Mouse (Mus musculus) liver, embryonic 15.5 days (tissue): ENCODE measurements around the gene Lat. TPM values are rescaled to one million over a fixed set of nuclear protein-coding genes. Genes with fewer than 3 reads are reported as not detected.
"Not testable (repeated sequence)": the region's sequence is repeated elsewhere in the genome, so short reads cannot be mapped to it uniquely, and the experiment has no call there.

Experiments
- ATAC-seq: fragments of 200-750 bp; cut with Nextera tagmentation; 2 replicates; pipeline ENCODE4 v1.8.0; 2017; ENCODE audit warnings: moderate number of reproducible peaks, mild to moderate bottlenecking, moderate library complexity; ENCODE audit not compliant: insufficient read depth
- H3K27ac ChIP-seq: fragments of 300-500 bp; sonication (generic); replicated peaks from 2 replicates; pipeline ENCODE4 v1.5.1; 2015; ENCODE audit warnings: mild to moderate bottlenecking, inconsistent platforms
- H3K27me3 ChIP-seq: fragments of 300-500 bp; sonication (generic); 2 replicates; pipeline ENCODE4 v1.6.1; 2015; ENCODE audit warnings: mild to moderate bottlenecking, inconsistent platforms
- H3K36me3 ChIP-seq: fragments of 300-500 bp; sonication (generic); replicated peaks from 2 replicates; pipeline ENCODE4 v1.6.1; 2015; ENCODE audit warnings: moderate library complexity, mild to moderate bottlenecking, inconsistent platforms
- H3K4me1 ChIP-seq: fragments of 300-500 bp; sonication (generic); replicated peaks from 2 replicates; pipeline ENCODE4 v1.6.1; 2015; ENCODE audit warnings: inconsistent platforms
- H3K4me2 ChIP-seq: fragments of 300-500 bp; sonication (generic); 2 replicates; pipeline ENCODE4 v1.6.1; 2015; ENCODE audit warnings: moderate library complexity, mild to moderate bottlenecking, inconsistent platforms
- H3K4me3 ChIP-seq: fragments of 300-500 bp; sonication (generic); replicated peaks from 2 replicates; pipeline ENCODE4 v1.5.1; 2015; ENCODE audit warnings: mild to moderate bottlenecking, inconsistent platforms
- H3K9ac ChIP-seq: fragments of 300-500 bp; sonication (generic); 2 replicates; pipeline ENCODE4 v1.6.1; 2015; ENCODE audit warnings: moderate library complexity, mild to moderate bottlenecking, inconsistent platforms
- H3K9me3 ChIP-seq: fragments of 300-500 bp; sonication (generic); replicated peaks from 2 replicates; pipeline ENCODE4 v1.6.1; 2016; ENCODE audit warnings: inconsistent platforms
- WGBS: fragments of 180-500 bp; shearing (Covaris S2); methylation state at CpG from one replicate; pipeline ENCODE4 v1.1.7; 2015; ENCODE audit warnings: mixed read lengths; ENCODE audit not compliant: insufficient replicate concordance; 5-methylcytosine and 5-hydroxymethylcytosine counted together
- polyA plus RNA-seq: library from polyadenylated mRNA; unstranded; fragments of >200 nt; fragmentation: Nextera tagmentation; extraction: Ambion mirVana; gene quantifications from 2 replicates; pipeline ENCODE4 v1.2.1, GENCODE M21; 2015

The Lat gene
- 5.7 and 7.0 TPM in 2 replicates for polyA plus RNA-seq

DNA sequence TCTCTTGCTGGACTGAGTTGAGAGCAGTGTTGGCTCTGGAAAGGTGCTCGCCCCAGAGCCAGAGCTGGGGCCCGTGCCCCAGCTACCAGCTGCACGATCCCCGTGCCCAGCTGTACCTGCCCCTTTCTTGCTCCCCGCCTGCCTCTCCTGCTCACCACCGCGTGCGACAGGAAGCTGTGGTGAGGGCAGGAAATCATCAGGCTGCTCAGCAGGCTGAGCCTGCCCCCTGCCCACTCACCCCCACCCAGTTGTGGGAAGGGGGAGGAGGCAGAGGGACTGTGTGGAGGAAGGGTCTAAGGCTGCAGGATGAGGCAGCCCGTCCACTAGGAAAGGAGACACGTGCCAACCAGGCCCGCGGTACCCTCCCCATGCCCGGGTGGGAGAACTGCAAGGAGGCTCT lies at the start of gene Lat:
TSS of gene Lat (minus strand) at position 178 of the 400 bp plus-strand sequence.
- no peak within 1 kb of the TSS for H3K9ac ChIP-seq

DNA sequence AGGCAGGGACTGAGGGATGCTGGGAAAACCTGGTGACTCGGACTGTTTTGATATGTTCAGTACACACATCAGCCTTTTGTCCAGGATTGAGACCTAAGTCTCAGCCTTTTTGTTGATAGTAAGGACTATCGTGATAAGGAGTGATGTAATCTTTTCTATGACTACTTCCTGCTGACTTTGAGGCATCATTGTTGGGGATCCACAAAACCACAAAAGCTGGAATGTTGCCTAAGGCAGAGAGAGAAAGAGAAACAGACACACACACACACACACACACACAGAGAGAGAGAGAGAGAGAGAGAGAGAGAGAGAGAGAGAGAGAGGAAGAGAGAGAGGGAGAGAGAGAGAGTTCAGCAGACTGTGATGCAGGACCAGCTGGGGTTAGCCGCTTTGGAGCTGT lies 49.1 kb upstream of the Lat start:
- H3K9me3 ChIP-seq, result no peaks in the 10 kb centered on the region
- H3K27ac ChIP-seq, result no peak overlapping the region
- H3K27me3 ChIP-seq, result 0 out of 2 replicates have a peak, but pooled peaks cover under 1% of the 10 kb centered on the region
- 44% methylated on average over 3 of the region's 3 CpGs for WGBS
- no peak overlapping the region for H3K9ac ChIP-seq
- no peaks in the 10 kb centered on the region for H3K4me1 ChIP-seq
- ATAC-seq, result no peak
- no peak overlapping the region for H3K4me3 ChIP-seq
- no peak overlapping the region for H3K4me2 ChIP-seq
- H3K36me3 ChIP-seq, result no peaks in the 10 kb centered on the region

More for the DNA sequence above, at the start of gene Lat:
- ATAC-seq, result peak; percentile 20; the same call in 1 of the 2 replicates
- H3K4me2 ChIP-seq, result peak within 1 kb of the TSS; percentile 20; the same call in 1 of the 2 replicates
- WGBS, result 24% methylated on average over 13 of the region's 13 CpGs
- peaks cover 43% of the 10 kb centered on the region for H3K36me3 ChIP-seq
- H3K27me3 ChIP-seq, result no peaks in the 10 kb centered on the region
- H3K4me1 ChIP-seq, result peaks cover 12% of the 10 kb centered on the region; the same call in 1 of the 2 replicates
- peak within 1 kb of the TSS; percentile 6; the same call in 1 of the 2 replicates for H3K4me3 ChIP-seq
- no peak within 1 kb of the TSS for H3K27ac ChIP-seq
- no peaks in the 10 kb centered on the region for H3K9me3 ChIP-seq

GRCm38 (mm10) chr7:126417606-126418005 lies 48.2 kb upstream of the Lat start:
- H3K4me2 ChIP-seq, result no peak overlapping the region
- no peaks in the 10 kb centered on the region for H3K36me3 ChIP-seq
- no peak overlapping the region for H3K9ac ChIP-seq
- no peak overlapping the region for H3K27ac ChIP-seq
- no peak for ATAC-seq
- H3K4me3 ChIP-seq, result no peak overlapping the region
- 66% methylated on average over 4 of the region's 4 CpGs for WGBS
- no peaks in the 10 kb centered on the region for H3K9me3 ChIP-seq
- no peaks in the 10 kb centered on the region for H3K4me1 ChIP-seq
- 0 out of 2 replicates have a peak, but pooled peaks cover 5% of the 10 kb centered on the region for H3K27me3 ChIP-seq

GRCm38 (mm10) chr7:126417045-126417444 lies 47.7 kb upstream of the Lat start:
- no peak overlapping the region for H3K27ac ChIP-seq
- H3K4me2 ChIP-seq, result no peak overlapping the region
- no peak overlapping the region for H3K4me3 ChIP-seq
- H3K4me1 ChIP-seq, result no peaks in the 10 kb centered on the region
- no peak for ATAC-seq
- H3K36me3 ChIP-seq, result no peaks in the 10 kb centered on the region
- no peak overlapping the region for H3K9ac ChIP-seq
- H3K27me3 ChIP-seq, result 0 out of 2 replicates have a peak, but pooled peaks cover 5% of the 10 kb centered on the region
- WGBS, result 38% methylated on average over 8 of the region's 8 CpGs
- no peaks in the 10 kb centered on the region for H3K9me3 ChIP-seq

DNA sequence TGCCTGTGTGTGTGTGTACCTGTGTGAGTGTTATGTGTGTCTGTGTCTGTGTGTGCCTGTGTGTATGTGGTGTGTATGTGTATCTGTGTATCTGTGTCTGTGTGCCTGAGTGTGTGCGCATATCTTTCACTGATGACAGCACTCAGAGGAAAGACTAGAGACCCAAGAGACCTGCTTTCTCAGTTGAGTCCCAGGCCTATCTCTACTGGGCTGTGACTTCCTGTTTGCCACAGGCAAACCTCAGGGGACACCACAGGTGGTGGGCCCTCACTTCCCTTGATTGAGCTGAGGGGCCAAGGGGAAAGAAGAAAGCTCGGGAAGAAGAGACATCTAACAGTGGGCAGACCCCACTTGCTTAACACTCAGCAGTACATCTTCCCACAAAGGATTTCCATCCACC lies 47.2 kb upstream of the Lat start:
- Histone ChIP-seq H3K4me1 (no peaks in the 10 kb centered on the region), H3K36me3 (no peaks in the 10 kb centered on the region), H3K9ac (no peak overlapping the region), H3K4me2 (no peak overlapping the region), H3K27me3 (0 out of 2 replicates have a peak, but pooled peaks cover 5% of the 10 kb centered on the region), H3K9me3 (no peaks in the 10 kb centered on the region), H3K27ac (no peak overlapping the region), H3K4me3 (no peak overlapping the region)
- ATAC-seq, result no peak
- 13% methylated on average over 2 of the region's 2 CpGs for WGBS

- no peaks in the 10 kb centered on the region for H3K9me3 ChIP-seq
- no peak within 1 kb of the TSS for H3K4me3 ChIP-seq
- no peaks in the 10 kb centered on the region for H3K36me3 ChIP-seq
- 73% methylated on average over 6 of the region's 6 CpGs for WGBS
- no peak within 1 kb of the TSS for H3K9ac ChIP-seq
- no peak for ATAC-seq
- no peaks in the 10 kb centered on the region for H3K4me1 ChIP-seq
- no peak within 1 kb of the TSS for H3K4me2 ChIP-seq
- H3K27me3 ChIP-seq, result peaks cover 15% of the 10 kb centered on the region; the same call in 1 of the 2 replicates
- H3K27ac ChIP-seq, result no peak within 1 kb of the TSS
Measured at GRCm38 (mm10) chr7:126414725-126415124, 45.4 kb upstream of the Lat start, which contains the start of gene Cd19. Gene Cd19 (minus strand): TSS chr7:126414889.

DNA sequence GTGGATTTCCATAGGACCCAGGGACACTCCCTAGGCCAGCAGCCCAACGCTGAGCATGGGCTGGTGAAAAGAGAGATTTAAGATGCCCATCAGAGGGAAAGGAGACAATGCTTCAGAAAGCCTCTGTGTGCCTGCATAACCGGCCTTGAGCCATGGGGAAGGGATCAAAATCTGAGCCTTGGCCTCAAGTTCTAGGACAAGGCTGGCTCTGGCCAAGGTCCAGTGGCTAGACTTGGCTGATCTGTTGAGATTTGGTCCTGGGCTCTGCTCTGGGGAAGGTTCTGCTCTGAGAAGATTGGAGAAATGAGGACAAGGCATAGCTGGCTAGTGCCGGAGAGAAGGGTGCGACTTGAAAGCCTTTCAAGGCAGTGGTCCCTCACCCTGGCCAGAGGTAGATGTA lies 41.7 kb upstream of the Lat start:
- H3K36me3 ChIP-seq, result no peaks in the 10 kb centered on the region
- no peak for ATAC-seq
- WGBS, result 71% methylated on average over 4 of the region's 4 CpGs
- H3K4me3 ChIP-seq, result no peak overlapping the region
- H3K27me3 ChIP-seq, result peaks cover 15% of the 10 kb centered on the region; the same call in 1 of the 2 replicates
- H3K9ac ChIP-seq, result no peak overlapping the region
- H3K4me1 ChIP-seq, result no peaks in the 10 kb centered on the region
- H3K4me2 ChIP-seq, result no peak overlapping the region
- H3K27ac ChIP-seq, result no peak overlapping the region
- H3K9me3 ChIP-seq, result no peaks in the 10 kb centered on the region

GRCm38 (mm10) chr7:126408686-126409085 lies 39.3 kb upstream of the Lat start:
- Histone ChIP-seq H3K36me3 (no peaks in the 10 kb centered on the region), H3K27me3 (peaks cover 15% of the 10 kb centered on the region; the same call in 1 of the 2 replicates), H3K9ac (no peak overlapping the region), H3K4me2 (no peak overlapping the region), H3K4me3 (no peak overlapping the region), H3K27ac (no peak overlapping the region), H3K4me1 (no peaks in the 10 kb centered on the region), H3K9me3 (no peaks in the 10 kb centered on the region)
- 76% methylated on average over 2 of the region's 2 CpGs for WGBS
- ATAC-seq, result no peak

GRCm38 (mm10) chr7:126402518-126402917 lies 33.1 kb upstream of the Lat start:
- not testable (repeated sequence) for H3K9me3 ChIP-seq, H3K4me1 ChIP-seq, H3K4me2 ChIP-seq, H3K36me3 ChIP-seq, H3K4me3 ChIP-seq, ATAC-seq, H3K27me3 ChIP-seq, H3K27ac ChIP-seq, H3K9ac ChIP-seq
- WGBS, result 62% methylated on average over 8 of the region's 8 CpGs

DNA sequence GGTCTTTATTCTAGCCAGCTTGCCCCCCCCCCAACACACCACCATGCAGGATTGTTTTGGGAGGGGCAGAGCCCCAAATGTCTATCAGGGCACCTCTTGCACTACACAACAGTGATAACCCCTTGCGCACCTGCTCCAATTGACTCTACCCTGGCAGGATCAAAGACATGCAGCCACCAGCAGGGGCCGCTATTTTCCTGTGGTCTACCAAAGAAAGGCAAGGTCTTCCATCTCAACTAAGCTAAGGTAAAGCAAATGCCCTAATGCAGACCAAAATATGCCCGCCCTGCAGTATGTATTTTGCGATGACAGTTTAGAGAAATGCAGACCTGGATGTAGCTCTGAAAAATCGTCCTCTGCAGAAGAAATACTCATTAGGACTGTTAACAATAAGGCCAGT lies 30.2 kb upstream of the Lat start:
- Histone ChIP-seq H3K4me2 (no peak overlapping the region), H3K4me1 (peaks cover 31% of the 10 kb centered on the region), H3K4me3 (no peak overlapping the region), H3K27ac (no peak overlapping the region), H3K27me3 (no peaks in the 10 kb centered on the region), H3K9me3 (no peaks in the 10 kb centered on the region), H3K36me3 (no peaks in the 10 kb centered on the region), H3K9ac (no peak overlapping the region)
- no peak for ATAC-seq
- WGBS, result 7% methylated on average over 5 of the region's 5 CpGs

GRCm38 (mm10) chr7:126397822-126398221 lies 28.5 kb upstream of the Lat start:
- 0 out of 2 replicates have a peak overlapping the region, but pooled peaks have one; percentile 12 for H3K9ac ChIP-seq
- H3K4me1 ChIP-seq, result peaks cover 32% of the 10 kb centered on the region
- WGBS, result 32% methylated on average over 4 of the region's 4 CpGs
- H3K4me3 ChIP-seq, result no peak overlapping the region
- H3K27me3 ChIP-seq, result no peaks in the 10 kb centered on the region
- peak overlapping the region; percentile 80 for H3K4me2 ChIP-seq
- H3K27ac ChIP-seq, result peak overlapping the region; percentile 53; the same call in 1 of the 2 replicates
- 0 out of 2 replicates have a peak, but pooled peaks cover 4% of the 10 kb centered on the region for H3K36me3 ChIP-seq
- ATAC-seq, result no peak
- no peaks in the 10 kb centered on the region for H3K9me3 ChIP-seq

DNA sequence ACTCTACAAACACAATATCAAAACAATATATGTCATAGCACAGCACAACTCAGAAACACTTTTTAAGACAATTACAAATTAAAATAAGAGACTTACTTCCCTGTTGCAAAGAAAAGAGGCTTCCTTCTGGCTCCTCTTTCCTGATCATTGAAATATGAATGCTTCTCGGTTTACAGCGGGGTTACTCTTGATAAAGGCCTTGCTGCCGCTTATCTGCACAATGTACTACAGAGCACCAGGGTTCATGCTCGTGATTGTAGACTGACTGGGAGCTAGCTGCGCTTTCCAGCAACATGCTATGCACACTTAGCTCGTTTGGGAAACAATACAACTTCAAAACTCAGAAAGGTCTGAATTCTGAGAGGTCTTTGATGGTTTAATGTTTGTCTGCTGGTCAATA lies 27.9 kb upstream of the Lat start:
- H3K9ac ChIP-seq, result 0 out of 2 replicates have a peak overlapping the region, but pooled peaks have one; percentile 12
- H3K4me1 ChIP-seq, result peaks cover 32% of the 10 kb centered on the region
- peak overlapping the region; percentile 89 for H3K4me3 ChIP-seq
- peak; percentile 40 for ATAC-seq
- no peaks in the 10 kb centered on the region for H3K27me3 ChIP-seq
- H3K36me3 ChIP-seq, result 0 out of 2 replicates have a peak, but pooled peaks cover 4% of the 10 kb centered on the region
- H3K27ac ChIP-seq, result peak overlapping the region; percentile 53
- WGBS, result 10% methylated on average over 6 of the region's 6 CpGs
- no peaks in the 10 kb centered on the region for H3K9me3 ChIP-seq
- peak overlapping the region; percentile 80 for H3K4me2 ChIP-seq
